Mouse (Mus musculus) layer of hippocampus, adult 8-10 months (tissue): ENCODE results near the gene Pigg. TPM values are rescaled to one million over a fixed set of nuclear protein-coding genes. Genes with fewer than 3 reads are reported as not detected.
"Not testable (repeated sequence)": the region's sequence is repeated elsewhere in the genome, so short reads cannot be mapped to it uniquely, and the experiment has no call there.

Source experiments
- DNase-seq, 2 experiments: peaks; one replicate each; pipeline ENCODE4 v3.0.0; 2022; ENCODE audit warnings: low spot score in 2 of 2
- total RNA-seq, 4 experiments: library from RNA; stranded (reverse); gene quantifications; 2 replicates each; pipeline ENCODE4 v1.2.4; 2022

The Pigg gene
- 10 to 100 TPM; 10.8 to 15.2 (median 12.7) TPM for total RNA-seq

DNA sequence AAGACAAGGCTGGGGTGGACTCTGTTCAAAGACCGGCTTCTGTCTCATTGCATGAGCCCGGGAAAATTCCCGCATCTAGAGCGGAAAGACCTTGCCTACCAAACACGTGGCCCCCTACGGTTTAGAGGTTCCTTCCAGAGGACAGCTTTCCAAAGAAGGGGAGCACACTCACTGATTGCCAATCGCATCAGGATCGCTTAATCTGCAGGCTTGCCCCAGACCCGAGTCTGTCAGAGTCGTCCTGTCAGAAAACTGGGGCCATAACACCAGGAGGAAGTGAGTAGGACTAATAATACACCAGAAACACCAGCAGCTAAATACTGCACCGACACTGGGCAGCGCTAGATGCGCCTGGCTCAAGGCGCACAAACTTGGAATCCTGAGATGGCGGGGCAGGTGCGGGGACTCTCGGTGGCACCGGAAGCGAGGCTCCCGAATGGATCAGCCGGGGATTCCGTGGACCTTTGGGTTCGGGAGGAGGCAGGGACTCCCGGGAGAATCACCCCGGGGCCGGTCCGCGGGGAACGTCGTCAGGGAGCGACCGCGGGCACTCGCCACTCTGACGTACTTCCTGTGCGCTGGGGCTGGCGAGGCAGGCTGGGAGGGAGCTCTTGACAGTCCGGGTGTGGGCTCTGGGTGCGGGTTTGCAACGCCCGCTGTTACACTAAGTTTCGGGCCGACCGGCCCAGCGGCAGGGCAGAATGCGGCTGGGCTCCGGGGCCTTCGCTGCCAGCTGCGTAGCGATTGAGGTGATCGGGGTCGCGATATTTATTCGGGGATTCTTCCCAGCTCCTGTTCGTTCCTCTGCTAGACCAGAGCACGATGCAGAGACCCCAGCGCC, at the start of gene Pigg:
Gene Pigg, plus strand, starts transcription at position 386 of the 841 bp plus-strand sequence.
- DNase-seq, result peak; percentile 88 to 89

DNA sequence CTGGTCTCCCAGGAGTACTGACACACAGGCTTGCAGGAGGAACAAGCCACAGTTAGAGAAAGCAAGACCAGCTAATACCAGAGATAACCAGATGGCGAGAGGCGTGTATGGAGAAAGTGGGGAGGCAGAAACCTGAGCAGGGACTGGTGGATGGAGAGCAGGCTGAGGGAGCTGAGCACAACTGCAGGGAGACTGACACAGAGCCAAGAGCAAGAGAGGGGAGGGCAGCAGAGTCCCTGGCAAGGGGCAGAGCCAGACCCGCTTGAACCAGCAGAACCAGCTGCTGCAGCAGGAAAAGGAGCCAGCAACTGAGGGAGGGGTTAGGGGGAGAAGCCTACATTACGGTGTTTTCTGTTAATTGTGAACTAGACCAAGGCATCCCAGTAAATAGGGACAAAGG, 49.7 kb upstream of the Pigg start:
- DNase-seq, result peak; percentile 50 to 54

DNA sequence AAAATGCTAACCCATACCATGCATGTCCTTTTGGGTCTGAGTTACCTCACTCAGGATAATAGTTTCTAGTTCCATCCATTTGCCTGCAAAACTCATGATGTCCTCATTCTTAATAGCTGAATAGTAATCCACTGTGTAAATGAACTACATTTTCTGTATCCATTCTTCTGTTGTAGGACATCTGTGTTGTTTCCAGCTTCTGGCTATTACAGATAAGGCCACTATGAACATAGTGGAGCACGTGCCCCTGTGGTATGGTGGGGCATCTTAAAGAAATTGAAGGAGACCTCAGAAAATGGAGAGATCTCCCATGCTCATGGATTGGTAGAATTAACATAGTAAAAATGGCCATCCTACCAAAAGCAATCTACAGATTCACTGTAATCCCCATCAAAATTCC, 48.6 kb upstream of the Pigg start:
- not testable (repeated sequence) for DNase-seq

DNA sequence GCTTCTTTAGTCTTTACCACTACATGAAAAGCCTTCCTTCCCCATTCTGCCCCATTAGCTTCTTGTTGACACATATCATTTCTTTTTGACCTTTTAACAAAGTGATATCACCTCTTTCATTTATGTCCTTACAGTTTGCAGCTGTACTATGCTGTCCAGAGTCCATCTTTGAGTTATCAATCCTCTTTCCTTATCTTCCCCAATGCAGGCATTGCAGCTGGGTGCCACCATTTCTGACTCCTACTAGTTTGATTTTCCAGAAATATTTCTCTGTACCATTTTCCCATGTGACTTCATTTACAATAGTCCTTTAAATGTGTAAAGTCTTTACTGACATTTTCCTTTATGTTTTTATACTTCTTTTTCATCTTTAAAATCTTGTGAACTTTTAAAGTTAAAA, 45.4 kb upstream of the Pigg start:
- no peak for DNase-seq

DNA sequence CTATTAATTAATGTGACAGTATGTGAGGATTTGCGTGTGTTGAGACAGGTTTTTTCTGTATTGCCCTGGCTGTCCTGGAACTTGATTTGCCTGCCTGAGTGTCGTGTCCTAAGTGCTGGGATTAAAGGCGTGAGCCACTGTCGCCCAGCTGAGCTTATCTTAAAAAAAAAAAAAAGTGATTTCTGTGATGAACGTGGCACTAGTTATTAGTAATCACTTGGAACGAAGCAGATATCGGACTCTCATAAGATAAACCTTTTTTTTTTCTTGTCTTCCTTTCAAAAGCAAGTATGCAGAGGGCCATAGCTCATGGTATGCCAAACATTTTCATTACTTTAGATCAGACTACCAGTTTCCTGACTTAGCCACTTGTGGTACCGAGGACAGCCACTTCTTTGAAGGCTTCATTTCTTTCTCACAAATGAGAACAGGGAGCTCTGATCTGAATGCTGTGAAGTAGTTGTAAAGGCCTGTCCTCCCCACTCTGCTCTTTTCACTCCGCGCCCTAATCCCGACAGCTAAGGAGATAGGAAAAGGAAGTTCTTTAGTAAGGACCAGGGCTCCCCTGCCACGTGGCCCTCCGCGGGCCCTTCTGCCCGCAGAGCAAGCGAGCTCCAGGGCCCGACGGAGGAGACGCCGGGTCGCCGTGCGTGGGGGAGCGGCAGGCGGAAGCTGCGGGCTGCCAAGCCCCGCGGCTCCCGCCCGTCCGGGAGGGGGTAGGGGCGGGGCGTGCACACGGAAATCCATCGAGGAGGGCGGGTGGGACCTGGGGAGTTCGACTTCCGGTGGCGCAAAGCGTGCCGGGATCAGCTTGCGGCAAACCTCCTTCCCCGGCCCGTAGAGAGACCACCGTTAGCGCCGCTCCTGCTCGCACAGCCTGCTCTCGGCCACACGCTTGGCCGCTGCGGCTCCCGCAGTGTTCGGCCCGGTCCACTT, 44.0 kb upstream of the Pigg start, which contains the start of gene Dr1:
Gene Dr1, plus strand, starts transcription at position 771 of the 936 bp plus-strand sequence.
- DNase-seq, result peak; percentile 53 to 79

DNA sequence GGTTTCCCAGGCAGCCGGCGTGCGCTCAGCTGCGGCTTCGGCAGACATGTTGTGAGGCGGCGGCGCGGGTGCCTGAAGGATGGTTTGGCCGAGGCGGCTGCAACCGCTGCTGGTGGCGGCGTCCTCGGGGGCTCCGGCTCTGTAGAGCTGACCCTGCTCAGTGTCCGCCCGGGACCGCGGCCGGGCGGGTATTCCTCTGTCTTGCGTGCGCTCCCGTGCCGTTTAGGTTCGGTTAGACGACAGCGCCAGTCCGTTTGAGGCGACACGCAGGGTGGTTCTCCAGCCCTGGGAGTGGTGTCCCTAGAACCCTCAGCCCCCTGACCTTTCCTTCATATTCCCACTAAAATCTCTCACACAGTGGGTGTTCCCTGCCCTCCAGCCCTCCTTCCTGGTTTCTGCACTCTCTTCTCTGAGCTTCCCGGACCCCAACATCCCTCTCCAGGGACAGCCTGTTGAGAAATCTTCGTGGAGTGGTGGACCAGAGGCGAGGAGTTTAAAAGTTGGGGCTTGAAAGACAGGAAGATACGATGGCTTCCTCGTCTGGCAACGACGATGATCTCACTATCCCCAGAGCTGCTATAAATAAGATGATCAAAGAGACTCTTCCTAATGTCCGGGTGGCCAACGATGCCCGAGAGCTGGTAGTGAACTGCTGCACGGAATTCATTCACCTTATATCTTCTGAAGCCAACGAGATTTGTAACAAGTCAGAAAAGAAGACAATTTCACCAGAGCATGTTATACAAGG, 43.2 kb upstream of the Pigg start:
- no peak for DNase-seq

DNA sequence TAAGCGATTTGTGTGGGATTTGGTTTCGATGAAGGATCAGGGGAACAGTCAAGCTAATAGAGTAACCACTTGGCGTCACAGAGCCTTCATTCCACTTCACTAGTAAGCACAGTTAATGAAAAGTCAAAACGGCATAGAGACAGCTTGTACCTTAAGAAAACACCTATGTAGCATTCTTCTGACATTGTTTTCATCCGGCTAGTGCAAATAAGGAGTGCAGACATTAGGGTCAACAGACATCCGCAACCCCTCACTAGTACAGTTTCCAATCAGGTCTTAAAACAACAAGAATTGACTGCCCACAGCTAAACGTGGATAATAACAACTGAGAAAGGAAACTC, 42.6 kb upstream of the Pigg start:
- no peak for DNase-seq

DNA sequence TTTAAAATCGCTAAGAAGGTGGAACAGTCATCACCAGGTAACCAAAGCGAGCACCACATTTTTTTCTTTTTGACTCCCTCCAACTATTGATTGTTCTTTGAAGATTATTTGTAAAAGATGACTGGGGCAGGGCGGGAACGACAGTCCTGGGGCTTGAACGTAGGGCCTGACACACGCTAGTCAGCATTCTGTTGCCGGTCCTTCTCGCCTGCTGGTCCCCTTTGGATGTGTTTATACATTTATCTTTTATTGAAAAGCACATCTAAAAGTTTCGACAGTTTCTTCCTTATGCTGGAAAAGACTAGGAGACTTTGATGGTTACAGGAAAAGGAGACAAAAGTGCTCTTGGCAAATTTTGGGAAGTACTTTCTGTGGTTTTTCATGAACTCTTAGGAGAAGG, 42.0 kb upstream of the Pigg start:
- DNase-seq, result no peak

DNA sequence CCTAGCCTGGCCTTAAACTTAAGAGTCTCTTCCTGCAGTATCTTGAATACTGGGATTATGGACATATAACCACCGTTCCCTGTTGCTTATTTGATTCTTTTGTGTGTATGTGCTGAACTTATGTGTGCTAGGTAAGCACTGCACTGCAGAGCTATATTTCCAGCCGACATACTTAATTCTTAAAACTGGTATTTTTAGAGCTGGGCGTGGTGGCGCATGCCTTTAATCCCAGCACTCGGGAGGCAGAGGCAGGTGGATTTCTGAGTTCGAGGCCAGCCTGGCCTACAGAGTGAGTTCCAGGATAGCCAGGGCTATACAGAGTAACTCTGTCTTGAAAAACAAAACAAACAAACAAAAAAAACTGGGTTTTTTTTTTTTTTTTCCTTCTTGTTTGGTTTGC, 41.1 kb upstream of the Pigg start:
- not testable (repeated sequence) for DNase-seq

DNA sequence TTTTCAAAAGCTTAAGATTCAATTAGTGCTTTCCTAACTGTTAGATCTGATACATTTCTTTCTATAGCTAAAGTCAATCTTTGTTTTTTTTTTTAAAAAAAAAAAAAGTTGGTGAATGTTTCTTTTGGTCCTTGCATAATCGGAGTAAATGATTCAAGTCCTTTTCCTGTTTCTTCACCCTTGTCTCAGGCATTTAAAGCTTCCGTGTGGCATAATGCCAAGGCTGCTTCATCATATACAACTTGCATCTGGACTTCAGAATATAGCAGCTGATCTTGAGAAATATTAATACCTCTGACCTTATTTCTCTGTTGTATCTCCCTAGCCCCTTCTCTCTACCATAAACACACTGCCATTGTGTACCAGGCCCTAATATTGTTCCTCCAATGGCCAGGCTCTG, 25.5 kb upstream of the Pigg start:
- no peak for DNase-seq

DNA sequence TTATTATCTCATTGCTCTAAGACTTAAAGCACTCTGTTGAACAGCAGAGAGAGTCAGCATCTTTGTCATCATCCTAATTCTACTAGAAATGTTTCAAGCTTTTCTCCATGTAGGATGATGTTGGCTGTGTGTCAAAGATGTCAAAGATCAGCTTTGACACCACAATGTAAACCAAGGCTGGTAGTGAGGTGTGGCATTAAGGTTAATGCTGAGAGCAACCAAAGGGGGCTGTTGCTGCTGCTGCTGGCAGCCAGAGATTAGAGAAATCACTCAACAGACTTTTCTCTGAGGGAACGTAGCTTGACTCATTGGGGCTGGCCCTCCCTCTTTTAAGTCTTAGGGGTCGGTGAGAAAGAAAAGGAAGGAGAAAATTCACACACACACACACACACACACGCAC, 10.8 kb upstream of the Pigg start:
- no peak for DNase-seq

DNA sequence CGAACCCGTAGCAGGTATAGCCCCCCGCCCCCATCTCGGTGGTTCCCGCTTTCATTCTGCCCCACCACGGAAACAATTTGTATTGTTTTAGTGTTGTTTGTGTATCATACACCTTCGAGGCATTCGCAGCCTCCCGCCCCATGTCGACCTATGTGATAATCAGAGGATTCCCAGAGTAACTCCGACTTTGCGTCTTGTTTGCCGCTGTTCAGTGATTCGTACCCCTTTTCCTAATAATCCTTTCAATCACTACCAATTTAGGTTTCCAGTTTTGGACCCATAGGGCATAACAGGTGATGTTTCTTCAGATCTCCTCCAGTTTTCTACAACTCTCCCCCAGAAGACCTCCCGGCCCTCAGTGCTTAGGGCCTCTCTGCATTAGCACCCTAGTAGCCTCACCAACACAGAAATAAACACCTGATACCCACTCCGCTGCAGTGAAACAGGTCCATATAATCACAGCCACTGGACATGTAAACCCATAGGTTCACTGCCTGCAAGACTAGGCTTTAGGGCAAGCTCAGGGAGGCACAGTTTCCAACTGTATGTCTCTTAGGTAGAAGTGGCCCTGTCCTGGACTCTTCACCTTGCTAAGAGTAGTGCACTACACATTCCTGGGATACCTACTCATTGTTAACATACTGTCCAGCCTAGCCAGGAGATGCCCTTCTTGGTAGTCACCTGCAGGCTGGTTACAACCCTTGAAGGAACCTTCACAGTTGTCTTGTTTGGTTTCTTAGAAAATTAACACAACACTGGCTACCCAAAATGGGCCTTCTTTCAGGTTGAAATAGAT, 854 bp downstream of the Pigg start:
- DNase-seq, result no peak

DNA sequence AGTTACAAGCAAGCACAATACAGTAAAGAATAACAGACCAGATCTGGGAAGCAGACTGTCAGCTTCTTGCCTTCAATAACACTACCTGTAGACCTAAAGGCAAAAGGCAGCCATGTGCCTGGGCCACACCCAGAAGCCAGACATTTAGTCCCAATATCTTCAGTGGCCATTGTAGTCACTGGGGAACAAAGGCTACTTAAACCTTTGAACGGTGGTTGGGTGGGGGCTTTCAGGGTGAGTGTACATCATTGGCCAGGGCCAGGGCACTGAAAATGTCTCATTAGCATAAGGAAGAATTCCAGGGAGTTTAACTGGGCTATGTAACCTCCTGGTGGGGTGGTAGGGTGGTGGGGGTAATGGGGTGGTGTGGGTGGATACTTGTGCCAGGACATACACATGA, 18.6 kb downstream of the Pigg start:
- DNase-seq, result no peak

DNA sequence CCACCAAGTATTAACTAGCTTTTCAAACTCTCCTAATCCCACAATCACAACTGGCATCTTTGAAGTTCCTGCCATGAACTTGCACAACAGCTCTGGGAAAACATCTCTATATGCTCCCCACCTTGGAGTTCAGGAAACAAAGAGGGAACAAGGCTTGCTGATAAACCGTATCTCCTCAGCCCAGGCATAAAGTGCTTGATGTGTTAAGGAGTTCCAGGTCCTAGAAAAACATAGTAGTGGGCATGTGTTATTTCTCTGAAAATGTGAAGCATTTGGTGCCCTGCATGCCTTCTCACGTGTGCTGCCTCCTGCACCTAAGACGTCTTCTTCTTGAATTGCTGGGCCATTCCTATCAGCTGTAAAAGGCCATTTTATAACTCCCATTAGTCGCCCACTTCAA, 25.0 kb downstream of the Pigg start:
- no peak for DNase-seq

DNA sequence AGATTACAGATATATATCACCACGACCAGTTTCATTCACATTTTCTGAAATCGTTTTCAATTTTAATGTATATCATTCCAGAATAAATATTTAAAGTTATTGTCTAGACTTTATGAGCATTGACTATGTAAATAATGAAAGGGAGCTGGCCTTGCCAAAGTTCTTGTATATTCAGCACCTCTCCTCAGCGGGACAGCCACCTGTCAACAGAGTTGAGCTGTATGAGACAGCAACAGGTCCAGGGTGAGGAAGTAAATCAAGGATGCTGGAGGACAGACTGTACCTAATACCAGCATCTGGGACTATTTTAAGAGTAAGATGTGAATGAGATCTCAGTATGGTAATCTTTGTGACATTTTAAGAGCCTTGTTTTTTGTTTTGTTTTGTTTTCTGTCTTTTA, 25.6 kb downstream of the Pigg start:
- DNase-seq, result no peak

DNA sequence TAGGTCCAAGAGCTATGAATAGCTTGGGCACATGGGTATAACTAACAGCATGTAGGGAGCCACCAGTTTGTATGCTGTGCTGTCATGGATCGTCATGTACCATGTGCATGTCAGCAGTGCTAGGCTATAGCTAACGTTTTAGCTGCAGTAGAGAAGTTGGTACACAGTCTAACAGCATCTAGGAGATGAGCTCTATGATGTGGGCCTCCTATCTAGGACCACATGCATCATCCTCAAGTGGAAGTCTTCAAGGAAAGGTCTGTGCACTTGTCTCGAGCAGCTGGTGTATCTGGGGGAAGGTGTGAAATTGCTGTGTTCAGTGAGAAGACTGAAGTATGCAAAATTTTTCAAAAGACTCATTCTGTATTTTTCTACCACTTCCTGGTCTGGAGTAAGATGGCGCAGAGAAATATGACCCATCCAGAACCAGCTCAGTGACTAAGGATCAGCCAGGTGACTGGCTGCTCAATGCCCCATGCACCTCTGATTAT, 31.3 kb downstream of the Pigg start:
- DNase-seq, result no peak

DNA sequence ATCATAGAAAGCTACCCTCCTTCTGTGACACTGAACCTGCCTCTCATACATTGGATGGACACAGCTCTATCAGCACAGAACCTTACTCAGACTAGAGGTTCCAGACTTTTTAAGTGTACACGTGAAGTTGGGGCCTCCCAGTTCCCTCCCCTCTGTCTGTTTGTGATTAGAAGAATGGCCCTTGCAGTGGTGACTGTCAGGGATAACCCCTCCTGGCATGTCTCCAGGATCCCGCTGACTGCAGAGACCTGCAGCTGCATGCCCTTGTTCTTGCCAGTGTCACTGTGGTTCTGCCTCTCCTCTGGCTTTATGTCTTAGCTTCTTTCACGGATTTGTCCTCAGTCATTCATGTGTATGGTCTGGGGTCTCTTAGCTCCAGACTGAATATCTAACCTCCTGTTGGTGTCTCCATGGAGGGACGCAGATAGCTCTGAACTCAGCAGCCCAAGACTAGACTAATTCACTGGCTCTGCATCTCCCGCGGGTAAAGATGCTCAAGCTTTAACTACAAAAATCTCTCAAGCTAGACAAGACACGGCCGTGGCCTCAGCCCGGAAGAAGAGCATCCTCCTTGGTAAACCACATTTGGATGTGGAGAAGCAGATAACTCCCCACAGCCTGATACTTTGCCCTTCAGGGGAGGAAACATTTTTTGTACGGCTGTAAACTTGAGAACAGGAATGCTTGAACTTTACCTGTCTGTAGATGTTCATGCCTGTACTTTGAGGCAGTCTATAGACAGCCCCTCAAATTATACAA, 33.1 kb downstream of the Pigg start:
- no peak for DNase-seq

DNA sequence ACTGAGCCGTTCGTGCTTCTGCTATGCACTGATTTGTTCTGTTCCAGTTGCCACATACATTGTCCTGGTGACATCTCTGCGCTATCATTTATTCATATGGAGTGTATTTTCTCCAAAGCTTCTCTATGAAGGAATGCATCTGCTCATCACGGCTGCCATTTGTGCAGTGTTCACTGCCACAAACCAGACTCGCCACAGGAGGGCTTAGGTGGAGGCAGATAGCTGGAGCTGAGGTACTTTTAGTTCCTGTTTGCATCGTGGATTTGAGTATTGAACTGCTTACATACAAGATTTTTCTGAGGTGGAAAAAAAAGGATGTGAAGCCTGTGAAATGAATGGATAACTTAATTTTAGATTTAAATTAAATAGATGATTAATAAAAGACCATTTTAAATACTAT, 35.4 kb downstream of the Pigg start:
- no peak for DNase-seq

DNA sequence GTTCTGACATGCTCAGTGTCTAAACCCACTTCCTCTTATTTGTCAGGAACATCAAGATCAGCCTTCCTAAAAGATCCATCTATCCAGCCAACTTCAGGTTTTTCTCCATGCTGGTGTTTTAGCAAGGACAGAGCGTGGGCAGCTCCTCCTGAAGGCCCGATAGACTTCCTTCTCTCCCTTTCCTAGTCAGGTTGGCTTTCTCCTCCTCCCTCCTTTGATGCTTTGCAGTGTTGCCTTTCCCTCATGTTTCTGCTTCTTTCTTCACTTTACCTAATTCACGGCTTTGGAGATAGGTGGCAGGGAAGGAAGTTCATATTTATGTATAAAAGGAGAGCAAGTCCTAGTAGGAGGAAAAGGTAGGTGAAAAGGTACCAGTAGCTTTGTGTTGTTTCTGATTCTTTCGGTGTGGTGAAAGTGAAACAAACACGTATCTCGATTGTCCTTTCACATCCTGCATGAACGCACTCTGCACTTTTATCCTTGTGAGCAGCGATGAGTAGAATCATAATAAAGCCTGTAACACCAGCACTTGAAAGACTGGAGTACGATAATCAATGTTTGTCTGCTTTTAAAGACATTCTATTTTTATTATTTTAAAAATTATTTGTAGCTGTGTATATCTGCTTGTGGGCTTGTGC, 37.2 kb downstream of the Pigg start:
- no peak for DNase-seq
